Mouse (Mus musculus) hindbrain, embryonic 11.5 days (tissue): Measurements from ENCODE around the gene Pik3c2b. TPM values are rescaled to one million over a fixed set of nuclear protein-coding genes. Genes with fewer than 3 reads are reported as not detected.

Experiments
- ATAC-seq: fragments of 200-750 bp; cut with Nextera tagmentation; 2 replicates; pipeline ENCODE4 v1.8.0; 2017; ENCODE audit warnings: mild to moderate bottlenecking, moderate TSS enrichment, moderate library complexity; ENCODE audit not compliant: low FRiP score
- DNase-seq: peaks from one replicate; pipeline ENCODE4 v3.0.0-alpha.2; 2015; ENCODE audit warnings: low spot score
- H3K27ac ChIP-seq: fragments of 300-500 bp; sonication (generic); 2 replicates; pipeline ENCODE4 v1.5.1; 2014; ENCODE audit warnings: mild to moderate bottlenecking, low read depth, low read length
- H3K27me3 ChIP-seq: fragments of 300-500 bp; sonication (generic); 2 replicates; pipeline ENCODE4 v1.6.1; 2014; ENCODE audit warnings: mild to moderate bottlenecking, low read length, moderate library complexity, mixed read lengths; ENCODE audit not compliant: control insufficient read depth, insufficient read depth
- H3K36me3 ChIP-seq: fragments of 300-500 bp; sonication (generic); 2 replicates; pipeline ENCODE4 v1.6.1; 2014; ENCODE audit warnings: mild to moderate bottlenecking, low read length, moderate library complexity, mixed read lengths; ENCODE audit not compliant: control insufficient read depth, insufficient read depth
- H3K4me1 ChIP-seq: fragments of 300-500 bp; sonication (generic); replicated peaks from 2 replicates; pipeline ENCODE4 v1.6.1; 2014; ENCODE audit warnings: low read length, mixed read lengths; ENCODE audit not compliant: control insufficient read depth, insufficient read depth
- H3K4me2 ChIP-seq: fragments of 300-500 bp; sonication (generic); replicated peaks from 2 replicates; pipeline ENCODE4 v1.6.1; 2014; ENCODE audit warnings: mild to moderate bottlenecking, low read depth, low read length
- H3K4me3 ChIP-seq: fragments of 300-500 bp; sonication (generic); 2 replicates; pipeline ENCODE4 v1.5.1; 2014; ENCODE audit warnings: low read depth, low read length
- H3K9ac ChIP-seq: fragments of 300-500 bp; sonication (generic); 2 replicates; pipeline ENCODE4 v1.6.1; 2014; ENCODE audit warnings: low read depth, low read length
- H3K9me3 ChIP-seq: fragments of 300-500 bp; sonication (generic); 2 replicates; pipeline ENCODE4 v1.6.1; 2016; ENCODE audit warnings: low read length; ENCODE audit not compliant: control insufficient read depth
- WGBS: fragments of 180-500 bp; shearing (Covaris S2); extraction: QIAGEN DNeasy Blood & Tissue Kit; methylation state at CpG from one replicate; pipeline ENCODE4 v1.1.7; 2014; 5-methylcytosine and 5-hydroxymethylcytosine counted together
- polyA plus RNA-seq: library from polyadenylated mRNA; unstranded; fragments of >200 nt; fragmentation: Nextera tagmentation; extraction: Ambion mirVana; gene quantifications from 2 replicates; pipeline ENCODE4 v1.2.1, GENCODE M21; 2014

Pik3c2b gene
- polyA plus RNA-seq, 1 experiment from 2014 or later: 21.2 TPM

DNA sequence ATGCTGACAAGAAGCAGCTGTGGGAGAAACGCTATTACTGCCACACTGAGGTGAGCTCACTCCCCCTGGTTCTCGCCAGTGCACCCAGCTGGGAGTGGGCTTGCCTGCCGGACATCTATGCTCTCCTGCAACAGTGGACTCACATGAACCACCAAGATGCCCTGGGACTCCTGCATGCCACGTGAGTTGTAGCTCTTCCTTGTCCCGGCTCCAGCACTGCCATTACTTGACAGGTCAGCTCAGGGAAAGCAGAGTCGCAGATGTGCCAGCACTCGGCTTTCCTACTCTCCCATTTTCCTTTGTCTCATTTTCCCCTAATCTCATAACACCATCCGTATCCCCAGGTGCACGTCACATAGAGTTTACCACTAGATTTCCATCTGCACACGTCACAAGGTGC is 42.7 kb downstream of the Pik3c2b start:
- DNase-seq (no peak), ATAC-seq (no peak)
- H3K4me2 ChIP-seq: no peak overlapping the region
- no peaks in the 10 kb centered on the region for H3K27me3 ChIP-seq
- no peaks in the 10 kb centered on the region for H3K9me3 ChIP-seq
- H3K4me1 ChIP-seq: peaks cover 8% of the 10 kb centered on the region
- H3K4me3 ChIP-seq: no peak overlapping the region
- peaks cover 11% of the 10 kb centered on the region for H3K36me3 ChIP-seq
- H3K9ac ChIP-seq: no peak overlapping the region
- no peak overlapping the region for H3K27ac ChIP-seq
- 83% methylated on average over 10 of the region's 10 CpGs for WGBS

DNA sequence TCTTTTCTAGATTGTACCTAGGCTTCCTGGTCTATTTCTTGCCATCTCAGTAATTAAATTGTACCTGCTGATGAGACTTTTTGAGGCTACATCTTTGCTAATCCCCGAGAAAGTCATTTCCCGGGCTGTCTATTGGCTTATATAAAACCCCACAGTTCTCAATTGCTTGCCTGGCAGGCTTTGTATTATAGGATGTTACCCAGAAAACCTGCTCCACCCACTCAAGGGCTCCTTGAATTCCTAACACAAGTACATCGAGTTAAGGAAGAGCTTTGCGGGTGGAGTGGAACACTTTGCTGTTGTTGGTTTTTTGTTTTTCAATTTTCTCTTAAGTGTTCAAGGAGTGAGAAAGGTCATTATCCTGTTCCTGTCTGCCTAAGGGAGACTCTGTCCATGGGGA is 43.9 kb downstream of the Pik3c2b start:
- no peak overlapping the region for H3K4me2 ChIP-seq
- H3K27ac ChIP-seq: no peak overlapping the region
- H3K36me3 ChIP-seq: peaks cover 11% of the 10 kb centered on the region
- peaks cover 8% of the 10 kb centered on the region for H3K4me1 ChIP-seq
- 91% methylated on average over 4 of the region's 4 CpGs for WGBS
- H3K9me3 ChIP-seq: no peaks in the 10 kb centered on the region
- no peak overlapping the region for H3K4me3 ChIP-seq
- DNase-seq (no peak), ATAC-seq (no peak)
- H3K27me3 ChIP-seq: no peaks in the 10 kb centered on the region
- H3K9ac ChIP-seq: no peak overlapping the region

DNA sequence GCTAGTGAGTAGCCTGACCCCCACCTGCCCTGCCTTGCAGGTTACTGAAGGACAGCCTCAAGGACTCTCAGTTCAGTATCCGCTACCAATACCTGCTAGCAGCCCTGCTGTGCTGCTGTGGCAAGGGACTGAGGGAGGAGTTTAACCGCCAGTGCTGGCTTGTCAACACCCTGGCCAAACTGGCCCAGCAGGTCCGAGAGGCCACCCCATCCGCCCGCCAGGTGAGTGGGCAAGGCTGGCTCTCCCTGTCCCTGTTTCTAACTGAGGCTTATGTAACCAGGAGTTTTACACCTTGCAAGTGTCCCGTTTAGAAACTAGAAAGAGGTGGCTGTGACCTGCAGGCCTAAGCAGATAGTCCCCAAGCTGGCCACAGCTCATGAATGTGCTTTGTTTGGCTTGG is 45.2 kb downstream of the Pik3c2b start:
- Histone ChIP-seq H3K4me2 (no peak overlapping the region), H3K9me3 (no peaks in the 10 kb centered on the region), H3K27me3 (no peaks in the 10 kb centered on the region), H3K36me3 (peaks cover 16% of the 10 kb centered on the region), H3K4me1 (peaks cover 5% of the 10 kb centered on the region; the same call in 1 of the 2 replicates), H3K4me3 (no peak overlapping the region), H3K9ac (no peak overlapping the region), H3K27ac (no peak overlapping the region)
- no peak for ATAC-seq
- DNase-seq: no peak
- WGBS: 81% methylated on average over 6 of the region's 6 CpGs

DNA sequence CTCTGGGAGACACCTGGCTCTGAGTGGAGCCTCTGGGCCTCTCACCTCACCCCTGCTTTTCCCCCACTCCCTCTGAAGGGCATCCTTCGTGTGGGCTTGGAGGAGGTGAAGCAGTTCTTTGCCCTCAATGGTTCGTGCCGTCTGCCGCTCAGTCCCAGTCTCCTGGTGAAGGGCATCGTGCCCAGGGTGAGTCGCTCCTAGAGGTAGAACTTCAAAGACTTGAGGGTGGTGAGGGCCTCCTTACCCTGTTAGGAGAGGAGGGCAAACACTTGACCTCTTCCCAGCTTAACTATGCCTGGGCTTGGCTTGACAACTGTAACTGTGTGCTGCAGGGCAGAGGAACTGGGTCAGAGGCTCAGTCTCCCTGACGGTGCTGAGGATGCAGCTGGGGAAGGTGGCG is 46.0 kb downstream of the Pik3c2b start:
- H3K4me1 ChIP-seq: peaks cover 5% of the 10 kb centered on the region; the same call in 1 of the 2 replicates
- WGBS: 90% methylated on average over 8 of the region's 8 CpGs
- H3K27ac ChIP-seq: no peak overlapping the region
- H3K4me3 ChIP-seq: no peak overlapping the region
- DNase-seq (no peak), ATAC-seq (no peak)
- H3K4me2 ChIP-seq: no peak overlapping the region
- H3K27me3 ChIP-seq: no peaks in the 10 kb centered on the region
- H3K9me3 ChIP-seq: no peaks in the 10 kb centered on the region
- H3K9ac ChIP-seq: no peak overlapping the region
- peaks cover 16% of the 10 kb centered on the region for H3K36me3 ChIP-seq

- ATAC-seq (no peak), DNase-seq (no peak)
- H3K9me3 ChIP-seq: no peaks in the 10 kb centered on the region
- WGBS: 88% methylated on average over 7 of the region's 7 CpGs
- H3K27ac ChIP-seq: no peak overlapping the region
- H3K36me3 ChIP-seq: peaks cover 19% of the 10 kb centered on the region
- H3K4me3 ChIP-seq: no peak overlapping the region
- H3K9ac ChIP-seq: no peak overlapping the region
- no peaks in the 10 kb centered on the region for H3K27me3 ChIP-seq
- no peak overlapping the region for H3K4me2 ChIP-seq
- no peaks in the 10 kb centered on the region for H3K4me1 ChIP-seq
These were observed 48.3 kb downstream of the Pik3c2b start for GRCm38 (mm10) chr1:133093719-133094118.

DNA sequence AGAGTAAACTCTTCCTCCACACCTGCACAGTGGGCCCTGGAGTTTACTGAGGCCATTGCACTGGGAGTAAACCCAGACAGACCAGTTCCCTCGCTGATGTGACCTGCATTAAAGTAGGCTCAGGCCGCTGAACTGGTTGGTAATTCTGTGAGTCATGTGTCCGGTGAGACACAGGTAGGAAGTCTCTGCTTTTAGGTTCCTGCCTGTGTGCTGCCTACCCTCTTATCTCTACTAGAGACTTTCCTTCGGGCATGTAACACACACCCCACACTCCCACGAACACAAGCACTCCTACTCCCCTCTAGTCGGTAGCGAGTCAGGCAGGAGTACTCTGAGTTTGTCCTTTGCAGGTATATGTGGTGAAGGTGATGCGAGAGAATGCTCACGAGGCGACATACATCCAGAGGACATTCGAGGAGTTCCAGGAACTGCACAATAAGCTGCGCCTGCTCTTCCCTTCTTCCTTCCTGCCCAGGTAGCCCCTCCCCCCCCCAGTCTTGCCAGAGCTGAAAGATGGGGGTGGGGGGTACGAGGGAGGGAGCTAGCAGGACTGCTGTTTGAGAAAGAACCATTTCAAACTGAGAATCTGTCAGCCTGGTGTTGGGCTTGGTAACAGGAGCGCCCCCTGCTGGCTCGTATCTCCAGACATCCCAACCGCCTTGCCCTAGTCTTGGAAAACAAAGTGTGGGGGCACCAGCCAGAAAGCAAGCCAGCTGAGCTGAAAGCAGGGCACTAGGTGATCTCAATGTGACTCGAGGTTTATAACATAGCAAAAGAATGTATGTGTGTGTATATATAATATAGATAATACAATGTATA is 55.7 kb downstream of the Pik3c2b start:
- Histone ChIP-seq H3K27ac (no peak overlapping the region), H3K9me3 (no peaks in the 10 kb centered on the region), H3K9ac (no peak overlapping the region), H3K36me3 (peaks cover 34% of the 10 kb centered on the region), H3K4me1 (no peaks in the 10 kb centered on the region), H3K4me3 (no peak overlapping the region), H3K27me3 (no peaks in the 10 kb centered on the region), H3K4me2 (no peak overlapping the region)
- ATAC-seq: no peak
- DNase-seq: peak; percentile 86
- WGBS: 43% methylated on average over 17 of the region's 17 CpGs

DNA sequence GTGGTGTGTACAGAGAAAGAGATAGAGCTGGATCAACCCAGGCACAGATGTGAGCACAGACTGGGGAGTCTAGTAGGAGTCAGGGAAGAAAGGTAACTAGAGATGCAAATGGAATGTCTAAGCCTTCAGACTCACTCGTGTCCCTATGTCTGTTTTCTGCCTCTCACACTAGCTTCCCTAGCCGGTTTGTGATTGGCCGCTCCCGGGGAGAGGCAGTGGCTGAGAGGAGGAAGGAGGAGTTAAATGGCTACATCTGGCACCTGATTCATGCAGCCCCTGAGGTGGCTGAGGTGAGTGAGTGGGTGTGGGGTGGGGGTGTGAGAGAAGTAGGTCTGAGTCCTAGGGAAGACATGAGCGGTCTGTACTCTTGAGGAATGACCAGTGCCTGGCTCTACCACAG is 56.6 kb downstream of the Pik3c2b start:
- Histone ChIP-seq H3K36me3 (peaks cover 34% of the 10 kb centered on the region), H3K27me3 (no peaks in the 10 kb centered on the region), H3K4me2 (no peak overlapping the region), H3K27ac (no peak overlapping the region), H3K4me1 (no peaks in the 10 kb centered on the region), H3K9me3 (no peaks in the 10 kb centered on the region), H3K9ac (no peak overlapping the region), H3K4me3 (no peak overlapping the region)
- ATAC-seq: no peak
- no peak for DNase-seq
- WGBS: 88% methylated on average over 5 of the region's 5 CpGs

GRCm38 (mm10) chr1:133103315-133103714 is 57.8 kb downstream of the Pik3c2b start:
- 96% methylated on average over 7 of the region's 7 CpGs for WGBS
- H3K4me3 ChIP-seq: no peak overlapping the region
- H3K27ac ChIP-seq: no peak overlapping the region
- no peaks in the 10 kb centered on the region for H3K9me3 ChIP-seq
- DNase-seq (no peak), ATAC-seq (no peak)
- H3K4me2 ChIP-seq: no peak overlapping the region
- no peak overlapping the region for H3K9ac ChIP-seq
- H3K27me3 ChIP-seq: no peaks in the 10 kb centered on the region
- peaks cover 34% of the 10 kb centered on the region for H3K36me3 ChIP-seq
- H3K4me1 ChIP-seq: no peaks in the 10 kb centered on the region

GRCm38 (mm10) chr1:133103871-133104270 is 58.4 kb downstream of the Pik3c2b start:
- no peak for DNase-seq
- no peak overlapping the region for H3K4me3 ChIP-seq
- H3K27ac ChIP-seq: no peak overlapping the region
- H3K9ac ChIP-seq: no peak overlapping the region
- no peak overlapping the region for H3K4me2 ChIP-seq
- H3K36me3 ChIP-seq: peaks cover 29% of the 10 kb centered on the region
- H3K4me1 ChIP-seq: no peaks in the 10 kb centered on the region
- WGBS: 93% methylated on average over 6 of the region's 6 CpGs
- H3K9me3 ChIP-seq: no peaks in the 10 kb centered on the region
- H3K27me3 ChIP-seq: no peaks in the 10 kb centered on the region
- no peak for ATAC-seq
